In genomic region chr2:105122886-105123285, GRCm38 (mm10) we compare ENCODE assay signal across 9 mouse cellular contexts. TPM values are rescaled to one million over a fixed set of nuclear protein-coding genes. Genes with fewer than 3 reads are reported as not detected.
DNase-seq lines count a peak whose midpoint lies in the region; ATAC-seq lines count a peak whose summit lies in the region.
"Had no signal": no experiment of that assay in that cellular context is flagged by ENCODE, and none has a peak within 500 bp of the region (broad histone marks: within the 10 kb centered on the region; RNA-seq: fewer than 3 reads in every experiment).

No protein-coding gene starts in this region.

- 2% methylated on average over 27 of the region's 27 CpGs for WGBS in kidney, embryonic 16.5 days

- H3K27ac ChIP-seq in kidney, embryonic 16.5 days (ENCODE audit: low read length) = peak overlapping the region; percentile 80
- H3K27ac ChIP-seq: hindbrain, embryonic 15.5 days had no signal

- no peaks in the 10 kb centered on the region for H3K36me3 ChIP-seq in megakaryocyte, embryonic 14.5 days (replicated peaks; ENCODE audit: low read length)
- no peaks in the 10 kb centered on the region for H3K36me3 ChIP-seq in kidney, embryonic 16.5 days (ENCODE audit: insufficient read depth, low read length)
- H3K36me3 ChIP-seq: hindbrain, embryonic 15.5 days had no signal

- peak; percentile 24 for DNase-seq in adrenal gland, postnatal 14 days
- DNase-seq in adrenal gland, adult 18-20 months (ENCODE audit: low spot score in 2 of 2) = no peak
- DNase-seq in retina, postnatal 1 day = peak; percentile 57
- DNase-seq in yolk sac, embryonic 10.5 days (ENCODE audit: low spot score) = no peak
- no peak for DNase-seq in right cerebral cortex, adult 18-20 months

- peak overlapping the region; percentile 87 for H3K4me3 ChIP-seq in megakaryocyte, embryonic 14.5 days (replicated peaks)
- peak overlapping the region; percentile 76 for H3K4me3 ChIP-seq in kidney, embryonic 16.5 days (ENCODE audit: low read length)
- H3K4me3 ChIP-seq: hindbrain, embryonic 15.5 days had no signal

- peaks cover 88% of the 10 kb centered on the region for H3K27me3 ChIP-seq in megakaryocyte, embryonic 14.5 days (replicated peaks)
- H3K27me3 ChIP-seq in kidney, embryonic 16.5 days (ENCODE audit: insufficient read depth, low read length) = peaks cover 47% of the 10 kb centered on the region

- H3K4me1 ChIP-seq in megakaryocyte, embryonic 14.5 days = peaks cover 37% of the 10 kb centered on the region
- peaks cover 46% of the 10 kb centered on the region for H3K4me1 ChIP-seq in kidney, embryonic 16.5 days (ENCODE audit: insufficient read depth, low read length)

- peak overlapping the region; percentile 85 for H3K9ac ChIP-seq in kidney, embryonic 16.5 days (replicated peaks; ENCODE audit: low read length)
- H3K9ac ChIP-seq: hindbrain, embryonic 15.5 days had no signal

- H3K9me3 ChIP-seq in megakaryocyte, embryonic 14.5 days = no peaks in the 10 kb centered on the region
- H3K9me3 ChIP-seq in kidney, embryonic 16.5 days (ENCODE audit: low read length) = no peaks in the 10 kb centered on the region
- H3K9me3 ChIP-seq: hindbrain, embryonic 15.5 days had no signal

- peak overlapping the region; percentile 69 for H3K4me2 ChIP-seq in kidney, embryonic 16.5 days (replicated peaks; ENCODE audit: low read depth, low read length)
- H3K4me2 ChIP-seq: hindbrain, embryonic 15.5 days had no signal

- no peak for ATAC-seq in megakaryocyte, adult 5-6 weeks (ENCODE audit: poor library complexity, severe bottlenecking)
- no peak for ATAC-seq in kidney, embryonic 16.5 days (ENCODE audit: low FRiP score, low TSS enrichment)

RNA-seq across cellular contexts. Expression of gene Wt1, which starts 3.4 kb away (rescaled TPM):
- total RNA-seq in adrenal gland, postnatal 14 days (2021) = 2.7 and 3.2 TPM in 2 replicates
- 1 to 10 TPM; 1.8 to 3.3 TPM for total RNA-seq in adrenal gland, adult 18-20 months (2021)
- not detected in 2 replicates for polyA plus RNA-seq in megakaryocyte, embryonic 14.5 days (2012; ENCODE audit: insufficient read depth, low replicate concordance)
- total RNA-seq in megakaryocyte, adult 5-6 weeks (2015) = not detected in 2 replicates
- not detected in 2 replicates for total RNA-seq in megakaryocyte, adult 5-6 weeks (2017)
- 124 and 142 TPM in 2 replicates for polyA plus RNA-seq in kidney, embryonic 16.5 days (2015; fragmentation: Nextera tagmentation; extraction: Ambion mirVana)

RNA-seq across cellular contexts. Expression of gene Gm11060, which starts 31.1 kb away (rescaled TPM):
- total RNA-seq in adrenal gland, postnatal 14 days (2021) = not detected in 2 replicates
- total RNA-seq in adrenal gland, adult 18-20 months (2021) = not detected
- not detected in 2 replicates for polyA plus RNA-seq in megakaryocyte, embryonic 14.5 days (2012; ENCODE audit: insufficient read depth, low replicate concordance)
- total RNA-seq in megakaryocyte, adult 5-6 weeks (2015) = not detected in 2 replicates
- total RNA-seq in megakaryocyte, adult 5-6 weeks (2017) = not detected in 2 replicates
- polyA plus RNA-seq in kidney, embryonic 16.5 days (2015; fragmentation: Nextera tagmentation; extraction: Ambion mirVana) = not detected in 2 replicates
- polyA plus RNA-seq: hindbrain, embryonic 15.5 days had no signal

Comparison
In these comparisons a context has a peak if more than half of its experiments do, and no peak if none do; other contexts are left out.
1. DNase-seq: peak in adrenal gland, postnatal 14 days (single experiment) and retina, postnatal 1 day (single experiment); none in adrenal gland, adult 18-20 months (0 of 2), yolk sac, embryonic 10.5 days (single experiment) and right cerebral cortex, adult 18-20 months (single experiment).